Mouse (Mus musculus): ENCODE measurements around the gene Slc52a3.

DNA sequence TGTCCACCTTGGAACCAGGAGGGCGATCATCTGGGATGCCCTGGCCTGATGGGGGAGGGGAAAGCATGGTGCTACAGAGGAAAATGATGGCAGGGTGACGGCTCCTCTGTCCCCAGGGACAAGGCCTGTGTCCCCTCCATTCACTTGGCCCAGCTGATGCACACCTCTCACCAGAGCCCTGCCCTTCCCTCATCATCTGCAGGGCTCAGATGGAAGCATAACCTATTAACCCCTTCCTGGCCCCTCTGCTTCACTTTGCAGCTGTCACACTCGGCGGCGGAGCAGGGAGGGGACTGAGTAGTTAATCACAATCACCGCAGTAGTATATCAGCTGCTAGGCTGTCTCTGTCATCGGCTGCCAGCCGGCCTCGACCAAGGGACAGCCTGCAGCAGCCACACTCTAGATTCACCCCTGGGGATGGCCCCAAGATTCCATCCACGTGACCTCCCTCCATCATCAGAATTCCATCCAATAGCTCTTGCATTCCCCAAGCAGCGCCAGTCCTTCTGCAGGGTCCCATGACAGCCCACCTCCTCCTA, 28.6 kb downstream of the Slc52a3 start:
- TF ChIP-seq POLR2A (IDR thresholded peaks at IDR 0.05; ENCODE audit: low read depth, low read length): no peak
- no peak for TF ChIP-seq CTCF (IDR thresholded peaks at IDR 0.05; ENCODE audit: extremely low read depth, insufficient read depth, insufficient read length, insufficient replicate concordance)
